Mouse (Mus musculus): Measurements from ENCODE around the gene Zc3h7b. TPM values are rescaled to one million over a fixed set of nuclear protein-coding genes. Genes with fewer than 3 reads are reported as not detected.

Zc3h7b gene
- polyA plus RNA-seq, 1 experiment from 2014 or later = 11.7 TPM

GRCm38 (mm10) chr15:81708991-81709390 is 35.9 kb upstream of the Zc3h7b start:
- H3K4me3 ChIP-seq (ENCODE audit: low read length) = no peak overlapping the region
- ATAC-seq = no peak
- H3K4me2 ChIP-seq (ENCODE audit: low read depth, low read length) = no peak overlapping the region
- no peak overlapping the region for H3K9ac ChIP-seq (ENCODE audit: low read depth, low read length)
- H3K27me3 ChIP-seq (replicated peaks; ENCODE audit: control insufficient read depth, insufficient read depth, low read length) = no peaks in the 10 kb centered on the region
- WGBS = 90% methylated on average over 11 of the region's 11 CpGs
- H3K27ac ChIP-seq (ENCODE audit: low read length) = no peak overlapping the region
- H3K36me3 ChIP-seq (ENCODE audit: control insufficient read depth, insufficient read depth, low read length) = peaks cover 41% of the 10 kb centered on the region
- H3K9me3 ChIP-seq (ENCODE audit: control insufficient read depth, low read length) = no peaks in the 10 kb centered on the region
- H3K4me1 ChIP-seq (ENCODE audit: control insufficient read depth, insufficient read depth, low read length) = no peaks in the 10 kb centered on the region

GRCm38 (mm10) chr15:81709686-81710085 is 35.2 kb upstream of the Zc3h7b start:
- no peak overlapping the region for H3K9ac ChIP-seq (ENCODE audit: low read depth, low read length)
- no peak for ATAC-seq
- H3K27ac ChIP-seq (ENCODE audit: low read length) = no peak overlapping the region
- H3K9me3 ChIP-seq (ENCODE audit: control insufficient read depth, low read length) = no peaks in the 10 kb centered on the region
- no peaks in the 10 kb centered on the region for H3K27me3 ChIP-seq (replicated peaks; ENCODE audit: control insufficient read depth, insufficient read depth, low read length)
- H3K4me2 ChIP-seq (ENCODE audit: low read depth, low read length) = no peak overlapping the region
- H3K4me3 ChIP-seq (ENCODE audit: low read length) = no peak overlapping the region
- 100% methylated on average over 1 of the region's 1 CpGs for WGBS
- peaks cover 39% of the 10 kb centered on the region for H3K36me3 ChIP-seq (ENCODE audit: control insufficient read depth, insufficient read depth, low read length)
- no peaks in the 10 kb centered on the region for H3K4me1 ChIP-seq (ENCODE audit: control insufficient read depth, insufficient read depth, low read length)

DNA sequence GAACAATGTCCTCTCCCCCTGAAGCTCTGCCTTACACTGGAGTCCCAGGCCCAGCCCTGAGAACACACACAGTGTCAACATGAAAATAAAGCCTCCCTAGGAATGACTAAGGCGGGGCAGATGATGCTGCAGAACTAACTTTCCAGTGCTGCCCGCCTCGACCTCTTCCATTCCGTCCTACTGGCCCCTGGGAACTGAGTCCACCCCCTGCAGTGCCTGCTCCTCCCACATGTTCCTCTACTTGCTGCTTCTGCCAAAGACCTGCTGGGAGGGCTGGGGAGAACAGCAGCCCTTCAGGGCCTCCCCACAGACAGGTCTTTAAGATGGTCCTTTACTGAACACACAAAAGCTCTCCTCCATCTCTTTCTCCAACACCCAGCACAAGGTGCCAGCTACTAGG is 34.1 kb upstream of the Zc3h7b start:
- no peak for ATAC-seq
- Histone ChIP-seq H3K4me3 (ENCODE audit: low read length) (no peak overlapping the region), H3K27ac (ENCODE audit: low read length) (no peak overlapping the region), H3K4me2 (ENCODE audit: low read depth, low read length) (no peak overlapping the region), H3K9me3 (ENCODE audit: control insufficient read depth, low read length) (no peaks in the 10 kb centered on the region; the same call in 1 of the 2 replicates), H3K4me1 (ENCODE audit: control insufficient read depth, insufficient read depth, low read length) (no peaks in the 10 kb centered on the region), H3K9ac (ENCODE audit: low read depth, low read length) (no peak overlapping the region), H3K36me3 (ENCODE audit: control insufficient read depth, insufficient read depth, low read length) (peaks cover 37% of the 10 kb centered on the region), H3K27me3 (replicated peaks; ENCODE audit: control insufficient read depth, insufficient read depth, low read length) (no peaks in the 10 kb centered on the region)
- 70% methylated on average over 4 of the region's 4 CpGs for WGBS

- H3K4me1 ChIP-seq (ENCODE audit: control insufficient read depth, insufficient read depth, low read length) = no peaks in the 10 kb centered on the region
- no peak for ATAC-seq
- peaks cover 40% of the 10 kb centered on the region for H3K36me3 ChIP-seq (ENCODE audit: control insufficient read depth, insufficient read depth, low read length)
- H3K9ac ChIP-seq (ENCODE audit: low read depth, low read length) = no peak overlapping the region
- H3K4me2 ChIP-seq (ENCODE audit: low read depth, low read length) = no peak overlapping the region
- H3K27ac ChIP-seq (ENCODE audit: low read length) = no peak overlapping the region
- H3K9me3 ChIP-seq (ENCODE audit: control insufficient read depth, low read length) = no peaks in the 10 kb centered on the region; the same call in 1 of the 2 replicates
- 84% methylated on average over 6 of the region's 6 CpGs for WGBS
- H3K4me3 ChIP-seq (ENCODE audit: low read length) = no peak overlapping the region
- no peaks in the 10 kb centered on the region for H3K27me3 ChIP-seq (replicated peaks; ENCODE audit: control insufficient read depth, insufficient read depth, low read length)
Measured at GRCm38 (mm10) chr15:81713742-81714141, 31.1 kb upstream of the Zc3h7b start.

- 82% methylated on average over 9 of the region's 9 CpGs for whole genome bisulfite sequencing
- no peak for ATAC-seq
- H3K9ac ChIP-seq (ENCODE audit: low read depth, low read length) = no peak overlapping the region
Measured at GRCm38 (mm10) chr15:81718336-81719138, 26.3 kb upstream of the Zc3h7b start.

DNA sequence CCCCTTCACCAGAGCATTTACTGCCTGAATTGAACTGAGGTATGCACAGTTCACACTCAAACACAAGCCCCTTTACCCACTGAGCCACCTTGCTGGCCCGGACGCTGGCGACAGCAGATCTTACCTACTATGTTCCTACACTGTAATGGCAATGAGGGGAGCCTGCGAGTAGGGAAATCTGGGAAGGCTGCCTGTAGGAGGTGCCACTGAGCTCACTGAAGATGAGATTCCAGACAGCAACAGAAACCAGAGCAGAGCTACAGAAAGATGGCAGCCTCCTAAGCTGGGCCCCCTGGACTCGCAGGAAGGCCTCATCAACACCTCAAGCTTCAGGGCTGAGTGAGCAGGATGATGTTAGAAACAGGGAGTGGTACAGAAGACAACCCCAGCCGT is 25.7 kb upstream of the Zc3h7b start:
- no peak for ATAC-seq
- H3K4me1 ChIP-seq (ENCODE audit: control insufficient read depth, insufficient read depth, low read length) = peaks cover under 1% of the 10 kb centered on the region; the same call in 1 of the 2 replicates
- H3K4me2 ChIP-seq (ENCODE audit: low read depth, low read length) = no peak overlapping the region
- no peak overlapping the region for H3K27ac ChIP-seq (ENCODE audit: low read length)
- WGBS = 92% methylated on average over 6 of the region's 6 CpGs
- no peak overlapping the region for H3K9ac ChIP-seq (ENCODE audit: low read depth, low read length)
- H3K4me3 ChIP-seq (ENCODE audit: low read length) = no peak overlapping the region
- peaks cover 29% of the 10 kb centered on the region for H3K36me3 ChIP-seq (ENCODE audit: control insufficient read depth, insufficient read depth, low read length)
- no peaks in the 10 kb centered on the region for H3K27me3 ChIP-seq (replicated peaks; ENCODE audit: control insufficient read depth, insufficient read depth, low read length)
- H3K9me3 ChIP-seq (ENCODE audit: control insufficient read depth, low read length) = no peaks in the 10 kb centered on the region; the same call in 1 of the 2 replicates

More at GRCm38 (mm10) chr15:81718336-81719138, 26.3 kb upstream of the Zc3h7b start:
- Histone ChIP-seq H3K27ac (ENCODE audit: low read length) (no peak overlapping the region), H3K36me3 (ENCODE audit: control insufficient read depth, insufficient read depth, low read length) (peaks cover 29% of the 10 kb centered on the region), H3K4me1 (ENCODE audit: control insufficient read depth, insufficient read depth, low read length) (no peaks in the 10 kb centered on the region), H3K4me3 (ENCODE audit: low read length) (no peak overlapping the region), H3K27me3 (replicated peaks; ENCODE audit: control insufficient read depth, insufficient read depth, low read length) (no peaks in the 10 kb centered on the region), H3K9me3 (ENCODE audit: control insufficient read depth, low read length) (no peaks in the 10 kb centered on the region; the same call in 1 of the 2 replicates), H3K4me2 (ENCODE audit: low read depth, low read length) (no peak overlapping the region)

- H3K27ac ChIP-seq (ENCODE audit: low read length) = no peak overlapping the region
- H3K27me3 ChIP-seq (replicated peaks; ENCODE audit: control insufficient read depth, insufficient read depth, low read length) = no peaks in the 10 kb centered on the region
- H3K4me1 ChIP-seq (ENCODE audit: control insufficient read depth, insufficient read depth, low read length) = peaks cover 6% of the 10 kb centered on the region; the same call in 1 of the 2 replicates
- H3K36me3 ChIP-seq (ENCODE audit: control insufficient read depth, insufficient read depth, low read length) = peaks cover 15% of the 10 kb centered on the region; the same call in 1 of the 2 replicates
- no peak overlapping the region for H3K9ac ChIP-seq (ENCODE audit: low read depth, low read length)
- H3K9me3 ChIP-seq (ENCODE audit: control insufficient read depth, low read length) = no peaks in the 10 kb centered on the region
- ATAC-seq = no peak
- no peak overlapping the region for H3K4me2 ChIP-seq (ENCODE audit: low read depth, low read length)
- WGBS = 94% methylated on average over 5 of the region's 5 CpGs
- H3K4me3 ChIP-seq (ENCODE audit: low read length) = no peak overlapping the region
Measured at GRCm38 (mm10) chr15:81722361-81722760, 22.5 kb upstream of the Zc3h7b start.

GRCm38 (mm10) chr15:81723653-81724052 is 21.2 kb upstream of the Zc3h7b start:
- no peaks in the 10 kb centered on the region for H3K9me3 ChIP-seq (ENCODE audit: control insufficient read depth, low read length)
- no peaks in the 10 kb centered on the region for H3K27me3 ChIP-seq (replicated peaks; ENCODE audit: control insufficient read depth, insufficient read depth, low read length)
- peak; percentile 86 for ATAC-seq
- H3K4me3 ChIP-seq (ENCODE audit: low read length) = no peak overlapping the region
- H3K36me3 ChIP-seq (ENCODE audit: control insufficient read depth, insufficient read depth, low read length) = peaks cover 14% of the 10 kb centered on the region; the same call in 1 of the 2 replicates
- H3K4me2 ChIP-seq (ENCODE audit: low read depth, low read length) = peak overlapping the region; percentile 13; the same call in 1 of the 2 replicates
- peak overlapping the region; percentile 43 for H3K27ac ChIP-seq (ENCODE audit: low read length)
- 0 out of 2 replicates have a peak overlapping the region, but pooled peaks have one; percentile 15 for H3K9ac ChIP-seq (ENCODE audit: low read depth, low read length)
- H3K4me1 ChIP-seq (ENCODE audit: control insufficient read depth, insufficient read depth, low read length) = peaks cover 18% of the 10 kb centered on the region
- 61% methylated on average over 11 of the region's 11 CpGs for WGBS

DNA sequence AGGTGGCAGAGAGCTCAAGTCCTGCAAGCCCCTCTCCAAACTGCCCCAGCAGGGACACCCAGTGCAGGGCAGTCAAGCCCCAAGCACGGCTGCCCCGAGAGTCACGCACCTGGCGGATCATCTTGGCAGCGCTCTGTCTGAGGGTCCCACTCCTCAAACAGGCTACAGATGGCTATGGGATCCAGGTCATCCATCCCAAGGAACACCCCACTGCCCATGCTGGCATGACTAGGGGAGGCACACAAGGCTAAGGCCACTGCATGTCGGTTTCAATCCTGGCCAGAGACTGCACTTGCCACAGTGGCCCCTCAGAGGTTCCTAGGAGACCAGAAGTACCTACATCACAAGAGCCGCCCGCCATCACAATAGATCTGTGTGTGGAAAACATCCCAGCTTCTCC is 18.9 kb upstream of the Zc3h7b start:
- no peaks in the 10 kb centered on the region for H3K27me3 ChIP-seq (replicated peaks; ENCODE audit: control insufficient read depth, insufficient read depth, low read length)
- H3K4me3 ChIP-seq (ENCODE audit: low read length) = no peak overlapping the region
- WGBS = 98% methylated on average over 8 of the region's 8 CpGs
- H3K9ac ChIP-seq (ENCODE audit: low read depth, low read length) = no peak overlapping the region
- no peak for ATAC-seq
- no peak overlapping the region for H3K27ac ChIP-seq (ENCODE audit: low read length)
- no peak overlapping the region for H3K4me2 ChIP-seq (ENCODE audit: low read depth, low read length)
- H3K36me3 ChIP-seq (ENCODE audit: control insufficient read depth, insufficient read depth, low read length) = peaks cover 10% of the 10 kb centered on the region; the same call in 1 of the 2 replicates
- H3K9me3 ChIP-seq (ENCODE audit: control insufficient read depth, low read length) = no peaks in the 10 kb centered on the region
- peaks cover 25% of the 10 kb centered on the region for H3K4me1 ChIP-seq (ENCODE audit: control insufficient read depth, insufficient read depth, low read length)

All from intestine, embryonic 16.5 days (tissue).